ENCODE assay signal across 1 mouse cellular context in genomic region chr9:119847187-119847586, GRCm38 (mm10).
TF ChIP-seq lines count a peak whose summit lies in the region.

No protein-coding gene starts in this region.

TF ChIP-seq in CH12.LX, 34 proteins besides CTCF, POLR2A, EP300 and RAD21:
- TF ChIP-seq CHD2 (IDR thresholded peaks at IDR 0.05; ENCODE audit: low read length) (no peak), ZC3H11A (IDR thresholded peaks at IDR 0.05; ENCODE audit: low read depth, low read length) (no peak), POLR2AphosphoS2 (IDR thresholded peaks at IDR 0.05; ENCODE audit: low read depth, low read length) (no peak), E2F4 (IDR thresholded peaks at IDR 0.05; ENCODE audit: insufficient replicate concordance, low read depth, low read length) (no peak), TBP (conservative IDR thresholded peaks at IDR 0.05; ENCODE audit: low read depth, low read length) (no peak)
